Mouse (Mus musculus): ENCODE data around the gene Ifrd2.
"Not testable (repeated sequence)": the region's sequence is repeated elsewhere in the genome, so short reads cannot be mapped to it uniquely, and the experiment has no call there.

DNA sequence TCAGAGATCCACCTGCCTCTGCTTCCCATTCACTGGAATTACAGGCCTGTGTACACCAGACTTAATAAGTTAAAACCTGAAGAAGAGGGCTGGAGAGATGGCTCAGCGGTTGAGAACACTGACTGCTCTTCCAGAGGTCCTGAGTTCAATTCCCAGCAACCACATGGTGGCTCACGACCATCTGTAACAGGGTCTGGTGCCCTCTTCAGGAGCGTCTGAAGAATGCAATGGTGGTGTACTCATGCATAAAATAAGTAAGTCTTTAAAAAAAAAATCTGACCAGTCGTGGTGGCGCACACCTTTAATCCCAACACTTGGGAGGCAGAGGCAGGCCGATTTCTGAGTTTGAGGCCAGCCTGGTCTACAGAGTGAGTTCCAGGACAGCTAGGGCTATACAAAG, 13.7 kb upstream of the Ifrd2 start:
- peak; percentile 48 for TF ChIP-seq CTCF (IDR thresholded peaks at IDR 0.05; ENCODE audit: low read depth)
- not testable (repeated sequence) for TF ChIP-seq EP300 (IDR thresholded peaks at IDR 0.05; ENCODE audit: low read depth)

Data from liver, embryonic 14.5 days (tissue).